Mouse (Mus musculus) liver, embryonic 14.5 days (tissue): ENCODE measurements at regions not wholly inside any gene's neighbourhood (a gene's known extent, or its start where the extent isn't known, plus 50 kb on each side); places are given as distances from the start of the nearest gene placed in this dataset.

ENCODE experiments used
- CTCF ChIP-seq: IDR thresholded peaks from 2 replicates; pipeline ENCODE4 v1.5.1; 2016; ENCODE audit warnings: antibody characterized with exemption, low read depth, control low read depth
- EP300 ChIP-seq: IDR thresholded peaks from 2 replicates; pipeline ENCODE4 v1.6.1; 2016; ENCODE audit warnings: antibody characterized with exemption, low read depth

DNA sequence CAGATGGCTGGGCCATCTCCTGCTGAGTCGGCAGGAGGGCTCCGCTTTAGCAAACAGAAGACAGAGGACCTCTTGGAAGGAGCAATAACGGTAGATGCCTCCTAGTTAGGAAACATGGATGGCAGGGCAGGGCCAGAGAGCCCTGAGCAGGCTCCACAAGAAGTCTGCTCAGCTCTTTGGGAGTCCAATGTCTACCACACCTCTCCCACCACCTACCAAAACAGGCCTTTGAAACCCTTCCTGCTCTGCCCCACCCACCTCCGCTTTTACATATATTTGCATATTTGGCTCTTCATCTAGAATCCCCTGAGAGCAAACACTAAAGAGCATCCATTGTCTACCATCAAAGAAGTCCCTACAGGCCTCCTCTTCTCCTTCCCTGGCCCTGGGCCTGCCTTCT lies 104.6 kb upstream of the Tle3 start:
- TF ChIP-seq EP300: no peak
- no peak for TF ChIP-seq CTCF
